Mouse (Mus musculus): ENCODE data around the gene Bod1l.

DNA sequence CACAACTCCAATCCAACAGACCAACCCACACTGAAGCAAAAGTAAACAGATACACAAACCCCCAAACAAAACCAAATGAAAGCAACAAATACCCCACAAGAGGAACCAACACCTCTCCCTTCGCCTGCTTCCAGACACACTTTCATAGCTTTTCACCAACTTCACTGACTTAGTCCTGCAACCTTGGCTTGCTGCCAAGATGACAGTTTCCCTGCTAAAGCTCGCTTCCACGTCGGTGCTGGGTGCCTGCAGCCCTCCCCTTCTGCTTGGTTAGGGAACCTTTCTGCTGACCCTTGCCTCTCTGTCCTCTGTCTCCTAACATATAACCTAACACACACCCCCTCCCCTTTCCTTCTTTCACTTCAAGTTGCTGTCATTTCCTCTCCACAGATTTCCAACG lies 1.4 kb downstream of the Bod1l start:
- no peak for TF ChIP-seq POLR2A (IDR thresholded peaks at IDR 0.05; ENCODE audit: insufficient read length, low read depth)
- no peak for TF ChIP-seq USF1 (IDR thresholded peaks at IDR 0.05; ENCODE audit: low read depth)
- no peak for TF ChIP-seq POLR2AphosphoS2 (IDR thresholded peaks at IDR 0.05; ENCODE audit: insufficient read length, low read depth)
- TF ChIP-seq CEBPB (IDR thresholded peaks at IDR 0.05; ENCODE audit: insufficient read depth, poor library complexity, severe bottlenecking): no peak
- no peak for TF ChIP-seq MYOD1 (IDR thresholded peaks at IDR 0.05; ENCODE audit: control insufficient read depth in 1 of 3, insufficient read length in 2 of 3, low read depth in 2 of 3)
- no peak for TF ChIP-seq MYOG (IDR thresholded peaks at IDR 0.05; ENCODE audit: control insufficient read depth in 1 of 3, insufficient read depth in 1 of 3, insufficient read length in 2 of 3, low read depth in 2 of 3)
- no peak for TF ChIP-seq TCF12 (IDR thresholded peaks at IDR 0.05; ENCODE audit: insufficient read depth, poor library complexity, severe bottlenecking)
- TF ChIP-seq MAX (IDR thresholded peaks at IDR 0.05; ENCODE audit: low read depth): no peak
